Mouse (Mus musculus) Patski (cell line): ENCODE data around the gene Cdkl5. TPM values are rescaled to one million over a fixed set of nuclear protein-coding genes. Genes with fewer than 3 reads are reported as not detected.
A peak's percentile ranks its signal among the peaks of the same experiment; 100 is the strongest.

ENCODE experiments used
- ATAC-seq: fragments of 100-300 bp; one replicate; pipeline ENCODE4 v1.8.0; 2021
- CTCF ChIA-PET: fragments of 350-600 bp; sonication (Branson Sonifier 250); formaldehyde crosslinking; loops from one replicate; lab custom pipeline; 2022; ENCODE audit warnings: inconsistent platforms; lab: Charles Lee
- POLR2A ChIA-PET: fragments of 350-600 bp; sonication (Branson Sonifier 250); formaldehyde crosslinking; loops from one replicate; lab custom pipeline; 2022; ENCODE audit warnings: antibody characterized with exemption, inconsistent platforms; lab: Charles Lee
- DNase-seq: peaks from one replicate; pipeline ENCODE4 v3.0.0-alpha.2; 2011; ENCODE audit warnings: low read depth, low spot score
- H3K27me3 ChIP-seq: fragments of 371-371 bp; one replicate; pipeline ENCODE4 v1.5.1; 2021
- CTCF ChIP-seq: fragments of 100-300 bp; IDR thresholded peaks from one replicate; pipeline ENCODE4 v1.5.1; 2021
- in situ Hi-C: fragments of 300-500 bp; cut with MboI; formaldehyde crosslinking; loops from 3 replicates; pipeline ENCODE4 v1.11.1; 2018; ENCODE audit warnings: low pct_unique_long_range_greater_than_20kb, mixed read lengths
- polyA plus RNA-seq: library from polyadenylated mRNA; unstranded; gene quantifications from one replicate; pipeline ENCODE4 v1.2.3, GENCODE M21; 2021

Gene Cdkl5
- polyA plus RNA-seq, result 6.9 TPM

- ChIA-PET POLR2A (interaction anchor here (0.6 kb wide), 1 partner anchor 49 kb away, joined by 3 read pairs; no protein-coding TSS in a partner anchor), CTCF (interaction anchor here (1.4 kb wide), 1 partner anchor 39 kb away, joined by 3 read pairs; no protein-coding TSS in a partner anchor)
- ATAC-seq (peak; percentile 93), DNase-seq (peak; percentile 69)
- H3K27me3 ChIP-seq, result peaks cover 23% of the 10 kb centered on the region
- in situ Hi-C loops, result no loop called here
- no peak for TF ChIP-seq CTCF
Measured at GRCm38 (mm10) chrX:160994543-160995121, at the start of gene Cdkl5. Cdkl5 (minus strand) TSS chrX:160994704.

- CTCF ChIA-PET, result interaction anchor here (1.3 to 1.7 kb wide), 2 partner anchors 10 to 38 kb away, joined by 3 to 4 read pairs; no protein-coding TSS in a partner anchor
- in situ Hi-C loops, result loop anchor here (5.0 to 10.0 kb wide), 3 partner anchors 456 to 1059 kb away; no protein-coding TSS in a partner anchor
- POLR2A ChIA-PET, result no interaction called here
- peak; percentile 80 for TF ChIP-seq CTCF
- ATAC-seq, result no peak
- H3K27me3 ChIP-seq, result peaks cover 5% of the 10 kb centered on the region
- DNase-seq, result no peak
Measured at GRCm38 (mm10) chrX:161033235-161033803, 38.8 kb upstream of the Cdkl5 start.

GRCm38 (mm10) chrX:161032423-161032822 is 37.9 kb upstream of the Cdkl5 start:
- ChIA-PET POLR2A (interaction anchor here (0.6 kb wide), 1 partner anchor 432 kb away, joined by 3 read pairs; no protein-coding TSS in a partner anchor), CTCF (interaction anchor here (1.7 kb wide), 1 partner anchor 9 kb away, joined by 4 read pairs; no protein-coding TSS in a partner anchor)
- H3K27me3 ChIP-seq, result no peaks in the 10 kb centered on the region
- TF ChIP-seq CTCF, result peak; percentile 22
- in situ Hi-C loops, result loop anchor here (5.0 to 10.0 kb wide), 3 partner anchors 455 to 1058 kb away; no protein-coding TSS in a partner anchor
- ATAC-seq, result no peak
- DNase-seq, result no peak

GRCm38 (mm10) chrX:161030233-161030632 is 35.7 kb upstream of the Cdkl5 start:
- in situ Hi-C loops, result loop anchor here (5.0 to 10.0 kb wide), 3 partner anchors 453 to 1055 kb away; no protein-coding TSS in a partner anchor
- H3K27me3 ChIP-seq, result peaks cover 6% of the 10 kb centered on the region
- CTCF ChIA-PET, result interaction anchor here (1.7 kb wide), 1 partner anchor 445 kb away, joined by 3 read pairs; no protein-coding TSS in a partner anchor
- no peak for ATAC-seq
- TF ChIP-seq CTCF, result no peak
- DNase-seq, result no peak
- POLR2A ChIA-PET, result interaction anchor here (0.6 kb wide), 1 partner anchor 379 kb away, joined by 5 read pairs; no protein-coding TSS in a partner anchor

GRCm38 (mm10) chrX:161024475-161024874 is 30.0 kb upstream of the Cdkl5 start:
- no peak for TF ChIP-seq CTCF
- ChIA-PET CTCF (no interaction called here), POLR2A (no interaction called here)
- in situ Hi-C loops, result loop anchor here (10.0 kb wide), 1 partner anchor 580 kb away; no protein-coding TSS in a partner anchor
- ATAC-seq (no peak), DNase-seq (no peak)
- H3K27me3 ChIP-seq, result peaks cover 6% of the 10 kb centered on the region

- POLR2A ChIA-PET, result no interaction called here
- CTCF ChIA-PET, result no interaction called here
- in situ Hi-C loops, result loop anchor here (10.0 kb wide), 1 partner anchor 577 kb away; no protein-coding TSS in a partner anchor
- ATAC-seq (no peak), DNase-seq (no peak)
- TF ChIP-seq CTCF, result no peak
- H3K27me3 ChIP-seq, result peaks cover 6% of the 10 kb centered on the region
Measured at GRCm38 (mm10) chrX:161021548-161021947, 27.0 kb upstream of the Cdkl5 start.

GRCm38 (mm10) chrX:161018179-161018578 is 23.7 kb upstream of the Cdkl5 start:
- TF ChIP-seq CTCF, result no peak
- POLR2A ChIA-PET, result no interaction called here
- CTCF ChIA-PET, result no interaction called here
- no peak for DNase-seq
- in situ Hi-C loops, result no loop called here
- no peak for ATAC-seq
- H3K27me3 ChIP-seq, result peaks cover 13% of the 10 kb centered on the region

- CTCF ChIA-PET, result no interaction called here
- no peak for DNase-seq
Measured at GRCm38 (mm10) chrX:161006272-161006671, 11.8 kb upstream of the Cdkl5 start.

GRCm38 (mm10) chrX:160996051-160996450 is 1.5 kb upstream of the Cdkl5 start:
- in situ Hi-C loops, result no loop called here
- no peak for TF ChIP-seq CTCF
- DNase-seq (no peak), ATAC-seq (no peak)
- peaks cover 27% of the 10 kb centered on the region for H3K27me3 ChIP-seq
- ChIA-PET POLR2A (no interaction called here), CTCF (interaction anchor here (1.3 to 1.4 kb wide), 2 partner anchors 10 to 38 kb away, joined by 3 read pairs; no protein-coding TSS in a partner anchor)

More at GRCm38 (mm10) chrX:161006272-161006671, 11.8 kb upstream of the Cdkl5 start:
- no peak for TF ChIP-seq CTCF
- in situ Hi-C loops, result no loop called here
- POLR2A ChIA-PET, result no interaction called here
- ATAC-seq, result no peak
- H3K27me3 ChIP-seq, result peaks cover 34% of the 10 kb centered on the region

GRCm38 (mm10) chrX:160995131-160995667 is 695 bp upstream of the Cdkl5 start:
- POLR2A ChIA-PET, result interaction anchor here (0.7 kb wide), 1 partner anchor 1073 kb away, joined by 3 read pairs; no protein-coding TSS in a partner anchor
- in situ Hi-C loops, result no loop called here
- DNase-seq, result no peak
- CTCF ChIA-PET, result interaction anchor here (1.4 kb wide), 1 partner anchor 39 kb away, joined by 3 read pairs; no protein-coding TSS in a partner anchor
- peak; percentile 48 for ATAC-seq
- no peak for TF ChIP-seq CTCF
- H3K27me3 ChIP-seq, result peaks cover 23% of the 10 kb centered on the region
